Mouse (Mus musculus): ENCODE data around the gene Pth. TPM values are rescaled to one million over a fixed set of nuclear protein-coding genes. Genes with fewer than 3 reads are reported as not detected.

Pth gene
- polyA plus RNA-seq (2014; fragmentation: Nextera tagmentation; extraction: Ambion mirVana), result not detected in 2 replicates

DNA sequence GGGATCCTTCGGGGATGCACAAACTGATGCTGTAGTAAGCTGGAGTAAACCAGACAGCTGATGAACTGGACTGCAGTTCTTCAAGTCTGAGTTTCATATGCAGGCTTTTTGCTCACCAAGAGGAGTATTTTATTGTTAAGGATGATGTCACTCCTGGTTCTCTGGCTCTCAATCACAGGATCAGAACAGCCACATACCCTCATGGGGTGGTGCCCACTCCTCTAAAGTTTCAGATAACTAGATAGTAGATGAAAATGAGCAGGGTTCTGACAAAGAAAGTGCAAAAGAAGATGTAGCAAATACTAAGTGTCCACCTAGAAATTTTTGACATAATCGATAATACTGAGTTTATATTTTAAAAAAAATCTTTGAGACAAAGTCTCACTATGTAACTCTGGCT, at the start of gene Pth:
Pth (minus strand) TSS at position 101 of the 400 bp plus-strand sequence.
- Histone ChIP-seq H3K27ac (ENCODE audit: low read depth) (no peak within 1 kb of the TSS), H3K4me1 (ENCODE audit: insufficient read depth) (no peaks in the 10 kb centered on the region), H3K9ac (no peak within 1 kb of the TSS), H3K4me2 (no peak within 1 kb of the TSS), H3K4me3 (ENCODE audit: low read depth, low read length) (no peak within 1 kb of the TSS), H3K9me3 (ENCODE audit: low read depth, low read length) (no peaks in the 10 kb centered on the region), H3K36me3 (ENCODE audit: insufficient read depth) (no peaks in the 10 kb centered on the region), H3K27me3 (ENCODE audit: insufficient read depth, low read length) (no peaks in the 10 kb centered on the region)
- no peak for TF ChIP-seq CTCF (IDR thresholded peaks at IDR 0.05; ENCODE audit: low read depth)
- DNase-seq (no peak), ATAC-seq (ENCODE audit: insufficient read depth) (no peak)
- WGBS, result 86% methylated on average over 2 of the region's 2 CpGs

DNA sequence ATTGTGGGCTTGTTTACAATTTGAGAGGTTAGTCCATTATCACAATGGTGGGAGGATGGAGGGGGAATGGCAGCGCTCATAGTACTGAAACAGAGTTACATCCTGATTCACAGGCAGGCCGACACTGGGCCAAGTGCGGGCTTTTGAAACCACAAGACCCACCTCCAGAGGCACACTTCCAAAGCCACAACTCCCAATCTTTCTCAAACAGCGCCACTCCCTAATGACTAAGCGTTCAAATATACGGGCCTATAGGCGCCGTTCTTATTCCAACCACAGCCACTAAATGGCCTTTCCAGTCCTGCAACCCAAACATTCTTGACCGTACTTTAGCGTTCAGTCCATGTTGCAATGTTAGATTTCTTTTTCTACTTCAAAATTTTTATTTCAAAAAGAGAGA, 47.9 kb upstream of the Pth start:
- Histone ChIP-seq H3K27me3 (ENCODE audit: insufficient read depth, low read length) (no peaks in the 10 kb centered on the region), H3K4me1 (ENCODE audit: insufficient read depth) (no peaks in the 10 kb centered on the region), H3K9me3 (ENCODE audit: low read depth, low read length) (no peaks in the 10 kb centered on the region), H3K9ac (no peak overlapping the region), H3K36me3 (ENCODE audit: insufficient read depth) (no peaks in the 10 kb centered on the region), H3K4me3 (ENCODE audit: low read depth, low read length) (no peak overlapping the region), H3K27ac (ENCODE audit: low read depth) (no peak overlapping the region), H3K4me2 (no peak overlapping the region)
- DNase-seq (no peak), ATAC-seq (ENCODE audit: insufficient read depth) (no peak)
- WGBS, result 78% methylated on average over 10 of the region's 10 CpGs
- TF ChIP-seq CTCF (IDR thresholded peaks at IDR 0.05; ENCODE audit: low read depth), result no peak

DNA sequence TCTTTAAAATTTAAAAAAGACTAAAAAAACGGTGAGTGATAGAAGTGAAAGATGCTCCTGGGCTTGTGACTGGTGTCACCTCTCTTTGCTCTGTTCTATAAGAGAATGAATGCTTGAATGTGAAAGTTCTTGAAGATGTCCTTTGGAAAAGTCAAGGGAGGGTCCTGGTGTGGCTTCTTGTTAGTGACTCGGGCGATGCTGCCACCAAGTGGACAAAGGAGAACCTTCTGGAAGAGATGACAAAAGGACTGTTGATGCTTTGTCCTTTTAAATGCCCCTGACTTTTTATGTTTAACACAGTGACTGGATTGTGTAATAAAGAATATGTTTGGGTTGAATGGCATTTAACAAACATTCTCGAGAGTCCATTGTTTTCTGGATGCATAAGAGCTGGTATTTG, 45.9 kb upstream of the Pth start:
- H3K9me3 ChIP-seq (ENCODE audit: low read depth, low read length), result no peaks in the 10 kb centered on the region
- peak; percentile 69 for TF ChIP-seq CTCF (IDR thresholded peaks at IDR 0.05; ENCODE audit: low read depth)
- H3K9ac ChIP-seq, result no peak overlapping the region
- H3K36me3 ChIP-seq (ENCODE audit: insufficient read depth), result no peaks in the 10 kb centered on the region
- ATAC-seq (ENCODE audit: insufficient read depth) (no peak), DNase-seq (peak; percentile 82)
- H3K4me2 ChIP-seq, result no peak overlapping the region
- H3K4me3 ChIP-seq (ENCODE audit: low read depth, low read length), result no peak overlapping the region
- H3K27me3 ChIP-seq (ENCODE audit: insufficient read depth, low read length), result no peaks in the 10 kb centered on the region
- no peaks in the 10 kb centered on the region for H3K4me1 ChIP-seq (ENCODE audit: insufficient read depth)
- H3K27ac ChIP-seq (ENCODE audit: low read depth), result no peak overlapping the region
- 16% methylated on average over 4 of the region's 4 CpGs for WGBS

- H3K4me2 ChIP-seq, result no peak overlapping the region
- H3K9ac ChIP-seq, result no peak overlapping the region
- no peaks in the 10 kb centered on the region for H3K27me3 ChIP-seq (ENCODE audit: insufficient read depth, low read length)
- H3K36me3 ChIP-seq (ENCODE audit: insufficient read depth), result no peaks in the 10 kb centered on the region
- ATAC-seq (ENCODE audit: insufficient read depth) (no peak), DNase-seq (no peak)
- no peaks in the 10 kb centered on the region for H3K9me3 ChIP-seq (ENCODE audit: low read depth, low read length)
- H3K27ac ChIP-seq (ENCODE audit: low read depth), result no peak overlapping the region
- no peak overlapping the region for H3K4me3 ChIP-seq (ENCODE audit: low read depth, low read length)
- TF ChIP-seq CTCF (IDR thresholded peaks at IDR 0.05; ENCODE audit: low read depth), result no peak
- no peaks in the 10 kb centered on the region for H3K4me1 ChIP-seq (ENCODE audit: insufficient read depth)
- 82% methylated on average over 3 of the region's 3 CpGs for WGBS
These were observed 45.1 kb upstream of the Pth start for GRCm38 (mm10) chr7:113433451-113433850.

GRCm38 (mm10) chr7:113432891-113433290, 44.5 kb upstream of the Pth start:
- ATAC-seq (ENCODE audit: insufficient read depth) (no peak), DNase-seq (no peak)
- WGBS, result 77% methylated on average over 4 of the region's 4 CpGs
- no peaks in the 10 kb centered on the region for H3K4me1 ChIP-seq (ENCODE audit: insufficient read depth)
- no peak overlapping the region for H3K27ac ChIP-seq (ENCODE audit: low read depth)
- no peak overlapping the region for H3K4me2 ChIP-seq
- H3K9ac ChIP-seq, result no peak overlapping the region
- H3K9me3 ChIP-seq (ENCODE audit: low read depth, low read length), result no peaks in the 10 kb centered on the region
- H3K27me3 ChIP-seq (ENCODE audit: insufficient read depth, low read length), result no peaks in the 10 kb centered on the region
- no peaks in the 10 kb centered on the region for H3K36me3 ChIP-seq (ENCODE audit: insufficient read depth)
- H3K4me3 ChIP-seq (ENCODE audit: low read depth, low read length), result no peak overlapping the region
- TF ChIP-seq CTCF (IDR thresholded peaks at IDR 0.05; ENCODE audit: low read depth), result no peak

GRCm38 (mm10) chr7:113420771-113421170, 32.4 kb upstream of the Pth start:
- 81% methylated on average over 1 of the region's 1 CpGs for WGBS
- DNase-seq, result no peak
- Histone ChIP-seq H3K9ac (no peak overlapping the region), H3K36me3 (ENCODE audit: insufficient read depth) (no peaks in the 10 kb centered on the region), H3K4me3 (ENCODE audit: low read depth, low read length) (no peak overlapping the region), H3K4me1 (ENCODE audit: insufficient read depth) (no peaks in the 10 kb centered on the region), H3K27me3 (ENCODE audit: insufficient read depth, low read length) (no peaks in the 10 kb centered on the region), H3K4me2 (no peak overlapping the region), H3K9me3 (ENCODE audit: low read depth, low read length) (no peaks in the 10 kb centered on the region), H3K27ac (ENCODE audit: low read depth) (no peak overlapping the region)
- TF ChIP-seq CTCF (IDR thresholded peaks at IDR 0.05; ENCODE audit: low read depth), result no peak
- no peak for ATAC-seq (ENCODE audit: insufficient read depth)

GRCm38 (mm10) chr7:113419070-113419782, 30.9 kb upstream of the Pth start:
- H3K27ac ChIP-seq (ENCODE audit: low read depth), result peak overlapping the region; percentile 30; the same call in 1 of the 2 replicates
- peak; percentile 89 for ATAC-seq (ENCODE audit: insufficient read depth)
- H3K4me3 ChIP-seq (ENCODE audit: low read depth, low read length), result no peak overlapping the region
- 4% methylated on average over 4 of the region's 4 CpGs for WGBS
- H3K9me3 ChIP-seq (ENCODE audit: low read depth, low read length), result no peaks in the 10 kb centered on the region
- no peak for TF ChIP-seq CTCF (IDR thresholded peaks at IDR 0.05; ENCODE audit: low read depth)
- 0 out of 2 replicates have a peak overlapping the region, but pooled peaks have one; percentile 12 for H3K4me2 ChIP-seq
- H3K9ac ChIP-seq, result no peak overlapping the region
- H3K4me1 ChIP-seq (ENCODE audit: insufficient read depth), result no peaks in the 10 kb centered on the region
- DNase-seq, result peak; percentile 58
- no peaks in the 10 kb centered on the region for H3K27me3 ChIP-seq (ENCODE audit: insufficient read depth, low read length)
- H3K36me3 ChIP-seq (ENCODE audit: insufficient read depth), result no peaks in the 10 kb centered on the region
